Mouse (Mus musculus): ENCODE results near the gene Cmc1. TPM values are rescaled to one million over a fixed set of nuclear protein-coding genes. Genes with fewer than 3 reads are reported as not detected.

Cmc1 gene
- polyA plus RNA-seq, 1 experiment from 2014 or later = 51.9 TPM

GRCm38 (mm10) chr9:118053286-118053685, 96.7 kb downstream of the Cmc1 start:
- ATAC-seq = no peak
- no peak overlapping the region for H3K4me3 ChIP-seq
- H3K4me2 ChIP-seq = no peak overlapping the region
- H3K9ac ChIP-seq = no peak overlapping the region
- H3K27me3 ChIP-seq = no peaks in the 10 kb centered on the region
- peaks cover 41% of the 10 kb centered on the region for H3K36me3 ChIP-seq (ENCODE audit: poor library complexity, severe bottlenecking)
- H3K4me1 ChIP-seq = no peaks in the 10 kb centered on the region
- WGBS = 51% methylated on average over 1 of the region's 1 CpGs
- H3K27ac ChIP-seq = no peak overlapping the region
- H3K9me3 ChIP-seq (replicated peaks) = no peaks in the 10 kb centered on the region

GRCm38 (mm10) chr9:118045011-118045533, 104.9 kb downstream of the Cmc1 start:
- WGBS = 72% methylated on average over 1 of the region's 1 CpGs
- Histone ChIP-seq H3K36me3 (ENCODE audit: poor library complexity, severe bottlenecking) (peaks cover 11% of the 10 kb centered on the region), H3K9me3 (replicated peaks) (no peaks in the 10 kb centered on the region), H3K4me1 (peaks cover 18% of the 10 kb centered on the region), H3K4me2 (no peak overlapping the region), H3K9ac (no peak overlapping the region), H3K27ac (no peak overlapping the region), H3K27me3 (no peaks in the 10 kb centered on the region), H3K4me3 (no peak overlapping the region)
- no peak for ATAC-seq

GRCm38 (mm10) chr9:118043581-118043980, 106.4 kb downstream of the Cmc1 start:
- Histone ChIP-seq H3K4me3 (no peak overlapping the region), H3K9ac (no peak overlapping the region), H3K36me3 (ENCODE audit: poor library complexity, severe bottlenecking) (peaks cover 7% of the 10 kb centered on the region), H3K27me3 (no peaks in the 10 kb centered on the region), H3K27ac (no peak overlapping the region), H3K4me1 (peaks cover 18% of the 10 kb centered on the region), H3K9me3 (replicated peaks) (no peaks in the 10 kb centered on the region), H3K4me2 (no peak overlapping the region)
- WGBS = 91% methylated on average over 3 of the region's 3 CpGs
- ATAC-seq = no peak

- ATAC-seq = no peak
- Histone ChIP-seq H3K27ac (no peak overlapping the region), H3K4me3 (no peak overlapping the region), H3K4me2 (peak overlapping the region; percentile 73; the same call in 1 of the 2 replicates), H3K4me1 (peaks cover 18% of the 10 kb centered on the region), H3K9ac (no peak overlapping the region), H3K36me3 (ENCODE audit: poor library complexity, severe bottlenecking) (peaks cover 3% of the 10 kb centered on the region; the same call in 1 of the 2 replicates), H3K27me3 (no peaks in the 10 kb centered on the region), H3K9me3 (replicated peaks) (no peaks in the 10 kb centered on the region)
- WGBS = 92% methylated on average over 4 of the region's 4 CpGs
Observed at GRCm38 (mm10) chr9:118042738-118043137, 107.2 kb downstream of the Cmc1 start.

- 29% methylated on average over 5 of the region's 5 CpGs for WGBS
- H3K4me2 ChIP-seq = peak overlapping the region; percentile 73
- no peaks in the 10 kb centered on the region for H3K9me3 ChIP-seq (replicated peaks)
- peak overlapping the region; percentile 87 for H3K9ac ChIP-seq
- H3K27me3 ChIP-seq = no peaks in the 10 kb centered on the region
- ATAC-seq = no peak
- H3K27ac ChIP-seq = no peak overlapping the region
- peaks cover 18% of the 10 kb centered on the region for H3K4me1 ChIP-seq
- no peaks in the 10 kb centered on the region for H3K36me3 ChIP-seq (ENCODE audit: poor library complexity, severe bottlenecking)
- H3K4me3 ChIP-seq = peak overlapping the region; percentile 80
Observed at GRCm38 (mm10) chr9:118041646-118042045, 108.3 kb downstream of the Cmc1 start.

GRCm38 (mm10) chr9:118041022-118041400, 109.0 kb downstream of the Cmc1 start:
- H3K27ac ChIP-seq = peak overlapping the region; percentile 92
- H3K36me3 ChIP-seq (ENCODE audit: poor library complexity, severe bottlenecking) = no peaks in the 10 kb centered on the region
- H3K4me3 ChIP-seq = peak overlapping the region; percentile 80
- ATAC-seq = no peak
- no peaks in the 10 kb centered on the region for H3K9me3 ChIP-seq (replicated peaks)
- H3K4me2 ChIP-seq = peak overlapping the region; percentile 73
- no peaks in the 10 kb centered on the region for H3K27me3 ChIP-seq
- peaks cover 18% of the 10 kb centered on the region for H3K4me1 ChIP-seq
- 1% methylated on average over 21 of the region's 21 CpGs for WGBS
- H3K9ac ChIP-seq = peak overlapping the region; percentile 87

- ATAC-seq = peak; percentile 99
- H3K4me1 ChIP-seq = peaks cover 18% of the 10 kb centered on the region
- under 1% methylated on average over 86 of the region's 87 CpGs for WGBS
Observed at GRCm38 (mm10) chr9:118040218-118041021, 109.6 kb downstream of the Cmc1 start, which contains the start of gene Azi2. TSS of gene Azi2 (plus strand) at chr9:118040499.

GRCm38 (mm10) chr9:118034990-118035389, 115.0 kb downstream of the Cmc1 start:
- WGBS = 86% methylated on average over 3 of the region's 3 CpGs
- Histone ChIP-seq H3K4me2 (no peak overlapping the region), H3K27ac (no peak overlapping the region), H3K4me1 (no peaks in the 10 kb centered on the region), H3K9ac (no peak overlapping the region), H3K27me3 (no peaks in the 10 kb centered on the region), H3K9me3 (replicated peaks) (no peaks in the 10 kb centered on the region), H3K4me3 (no peak overlapping the region), H3K36me3 (ENCODE audit: poor library complexity, severe bottlenecking) (no peaks in the 10 kb centered on the region)
- no peak for ATAC-seq

More at GRCm38 (mm10) chr9:118040218-118041021, 109.6 kb downstream of the Cmc1 start, which contains the start of gene Azi2:
- H3K27ac ChIP-seq = peak within 1 kb of the TSS; percentile 92
- H3K9me3 ChIP-seq (replicated peaks) = no peaks in the 10 kb centered on the region
- H3K9ac ChIP-seq = peak within 1 kb of the TSS; percentile 87
- H3K27me3 ChIP-seq = no peaks in the 10 kb centered on the region
- H3K4me3 ChIP-seq = peak within 1 kb of the TSS; percentile 80
- H3K36me3 ChIP-seq (ENCODE audit: poor library complexity, severe bottlenecking) = no peaks in the 10 kb centered on the region
- peak within 1 kb of the TSS; percentile 73 for H3K4me2 ChIP-seq

GRCm38 (mm10) chr9:118031694-118032093, 118.3 kb downstream of the Cmc1 start:
- no peak overlapping the region for H3K4me3 ChIP-seq
- H3K36me3 ChIP-seq (ENCODE audit: poor library complexity, severe bottlenecking) = no peaks in the 10 kb centered on the region
- H3K27ac ChIP-seq = no peak overlapping the region
- H3K9ac ChIP-seq = no peak overlapping the region
- WGBS = 70% methylated on average over 2 of the region's 2 CpGs
- H3K4me2 ChIP-seq = no peak overlapping the region
- H3K27me3 ChIP-seq = no peaks in the 10 kb centered on the region
- no peaks in the 10 kb centered on the region for H3K4me1 ChIP-seq
- H3K9me3 ChIP-seq (replicated peaks) = no peaks in the 10 kb centered on the region
- ATAC-seq = no peak

- Histone ChIP-seq H3K36me3 (ENCODE audit: poor library complexity, severe bottlenecking) (no peaks in the 10 kb centered on the region), H3K27ac (no peak overlapping the region), H3K9ac (no peak overlapping the region), H3K27me3 (no peaks in the 10 kb centered on the region), H3K4me2 (no peak overlapping the region), H3K4me3 (no peak overlapping the region), H3K9me3 (replicated peaks) (no peaks in the 10 kb centered on the region), H3K4me1 (no peaks in the 10 kb centered on the region)
- ATAC-seq = no peak
- WGBS = 85% methylated on average over 1 of the region's 1 CpGs
Observed at GRCm38 (mm10) chr9:118030252-118030651, 119.7 kb downstream of the Cmc1 start.

GRCm38 (mm10) chr9:118029490-118029889, 120.5 kb downstream of the Cmc1 start:
- Histone ChIP-seq H3K4me1 (no peaks in the 10 kb centered on the region), H3K27me3 (no peaks in the 10 kb centered on the region), H3K9me3 (replicated peaks) (no peaks in the 10 kb centered on the region), H3K27ac (no peak overlapping the region), H3K36me3 (ENCODE audit: poor library complexity, severe bottlenecking) (no peaks in the 10 kb centered on the region), H3K4me3 (no peak overlapping the region), H3K9ac (no peak overlapping the region), H3K4me2 (no peak overlapping the region)
- no peak for ATAC-seq
- 62% methylated on average over 4 of the region's 4 CpGs for WGBS

- no peak for ATAC-seq
- no peak overlapping the region for H3K4me2 ChIP-seq
- H3K4me3 ChIP-seq = no peak overlapping the region
- H3K36me3 ChIP-seq (ENCODE audit: poor library complexity, severe bottlenecking) = no peaks in the 10 kb centered on the region
- H3K9ac ChIP-seq = no peak overlapping the region
- no peaks in the 10 kb centered on the region for H3K9me3 ChIP-seq (replicated peaks)
- 62% methylated on average over 2 of the region's 2 CpGs for WGBS
- no peak overlapping the region for H3K27ac ChIP-seq
- no peaks in the 10 kb centered on the region for H3K4me1 ChIP-seq
- no peaks in the 10 kb centered on the region for H3K27me3 ChIP-seq
Observed at GRCm38 (mm10) chr9:118024966-118025365, 125.0 kb downstream of the Cmc1 start.

Measured in forebrain, embryonic 13.5 days (tissue).